Mouse (Mus musculus) common myeloid progenitor, adult 5-6 weeks (primary cell): ENCODE measurements around the gene Hist1h2bg. TPM values are rescaled to one million over a fixed set of nuclear protein-coding genes. Genes with fewer than 3 reads are reported as not detected.
"Not testable (repeated sequence)": the region's sequence is repeated elsewhere in the genome, so short reads cannot be mapped to it uniquely, and the experiment has no call there.

ENCODE experiments used
- ATAC-seq: replicated peaks from 2 replicates; pipeline ENCODE4 v1.8.0; 2016; ENCODE audit warnings: low read depth, mild to moderate bottlenecking, moderate TSS enrichment, inconsistent platforms; ENCODE audit not compliant: poor library complexity, severe bottlenecking
- total RNA-seq: library from RNA; stranded (forward); fragments of 200-1000, 187-1606 nt; gene quantifications from 2 replicates; pipeline ENCODE4 v1.2.3, GENCODE M21; 2017

Hist1h2bg gene
- total RNA-seq, 1 experiment from 2014 or later, result 1,586 TPM

DNA sequence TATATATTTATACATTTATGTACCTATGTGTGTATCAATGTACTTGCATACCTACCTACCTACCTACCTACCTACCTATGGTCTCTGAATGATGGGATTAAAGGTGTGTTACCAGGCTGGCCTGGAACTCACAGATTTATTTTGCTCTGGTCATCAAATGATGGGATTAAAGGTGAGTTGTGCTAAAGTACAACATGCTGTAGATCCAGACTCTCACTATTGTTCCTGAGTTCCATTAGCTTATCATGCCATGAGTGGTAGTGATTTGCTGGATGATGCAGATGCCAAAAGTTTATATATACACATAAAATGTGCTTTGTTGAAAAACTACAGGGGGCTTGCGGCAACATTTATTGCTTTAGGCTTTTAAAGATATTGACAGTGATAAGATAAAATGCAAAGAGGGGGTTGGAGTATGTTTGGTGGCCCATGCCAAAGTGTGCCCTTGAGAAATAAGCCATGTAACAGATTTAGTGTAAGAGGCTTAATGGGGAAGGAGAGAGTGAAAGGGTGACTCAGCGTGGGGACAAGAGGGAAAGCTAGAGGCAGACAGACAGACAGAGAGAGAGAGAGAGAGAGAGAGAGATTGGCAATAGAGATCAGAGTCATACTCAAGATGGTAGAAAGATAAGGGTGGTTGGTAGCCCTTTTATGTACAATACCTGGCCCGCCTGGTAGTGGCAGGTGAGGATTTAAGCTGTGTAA lies 34.0 kb upstream of the Hist1h2bg start:
- no peak for ATAC-seq

DNA sequence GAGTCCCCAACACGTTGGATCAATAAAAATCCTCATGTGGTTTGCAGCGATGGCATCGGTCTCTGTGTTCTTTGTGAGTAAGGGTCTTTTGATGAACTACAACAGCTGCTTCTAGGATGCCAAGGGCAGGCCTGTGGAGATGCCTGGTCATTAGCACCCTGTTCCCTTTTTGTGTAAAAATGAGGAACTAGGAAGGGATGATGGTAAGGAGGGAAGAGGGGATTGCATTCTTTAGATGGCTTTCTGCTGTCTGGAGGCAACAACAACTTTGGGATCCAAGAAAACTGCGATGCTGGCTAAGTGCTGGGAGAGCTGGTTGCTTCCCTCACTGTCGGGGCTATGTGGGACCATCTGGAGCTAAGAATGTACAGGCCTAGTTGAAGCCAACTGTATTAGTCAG lies 32.9 kb upstream of the Hist1h2bg start:
- ATAC-seq, result no peak

DNA sequence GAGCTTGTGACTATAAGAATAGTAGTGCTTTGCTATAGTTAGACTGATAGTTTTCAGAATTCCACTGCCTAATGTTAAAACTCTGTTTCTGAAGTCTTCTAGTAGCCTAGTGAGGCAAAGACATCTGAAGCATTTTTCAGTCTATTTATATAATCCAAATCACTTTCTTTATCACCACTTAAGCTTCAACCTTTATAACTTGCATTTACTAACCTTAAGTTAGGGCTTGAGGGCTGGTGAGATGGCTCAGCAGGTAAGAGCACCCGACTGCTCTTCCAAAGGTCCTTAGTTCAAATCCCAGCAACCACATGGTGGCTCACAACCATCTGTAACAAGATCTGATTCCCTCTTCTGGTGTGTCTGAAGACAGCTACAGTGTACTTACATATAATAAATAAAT lies 31.4 kb upstream of the Hist1h2bg start:
- ATAC-seq, result not testable (repeated sequence)

DNA sequence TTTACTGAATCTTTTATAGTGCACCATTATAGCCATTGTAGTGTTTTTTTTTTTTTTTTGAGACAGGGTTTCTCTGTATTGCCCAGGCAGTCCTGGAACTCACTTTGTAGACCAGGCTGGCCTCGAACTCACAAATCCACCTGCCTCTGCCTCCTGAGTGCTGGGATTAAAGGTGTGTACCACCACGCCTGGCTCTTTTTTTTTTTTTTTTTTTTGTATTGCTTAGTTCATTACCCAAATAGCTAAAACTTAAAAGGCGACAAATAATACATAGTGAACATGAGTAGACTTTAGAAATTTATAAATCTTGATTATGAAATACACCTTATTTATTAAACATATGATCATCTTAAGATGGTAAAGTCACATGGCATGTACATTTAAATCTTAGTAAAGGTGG lies 29.7 kb upstream of the Hist1h2bg start:
- ATAC-seq, result no peak

DNA sequence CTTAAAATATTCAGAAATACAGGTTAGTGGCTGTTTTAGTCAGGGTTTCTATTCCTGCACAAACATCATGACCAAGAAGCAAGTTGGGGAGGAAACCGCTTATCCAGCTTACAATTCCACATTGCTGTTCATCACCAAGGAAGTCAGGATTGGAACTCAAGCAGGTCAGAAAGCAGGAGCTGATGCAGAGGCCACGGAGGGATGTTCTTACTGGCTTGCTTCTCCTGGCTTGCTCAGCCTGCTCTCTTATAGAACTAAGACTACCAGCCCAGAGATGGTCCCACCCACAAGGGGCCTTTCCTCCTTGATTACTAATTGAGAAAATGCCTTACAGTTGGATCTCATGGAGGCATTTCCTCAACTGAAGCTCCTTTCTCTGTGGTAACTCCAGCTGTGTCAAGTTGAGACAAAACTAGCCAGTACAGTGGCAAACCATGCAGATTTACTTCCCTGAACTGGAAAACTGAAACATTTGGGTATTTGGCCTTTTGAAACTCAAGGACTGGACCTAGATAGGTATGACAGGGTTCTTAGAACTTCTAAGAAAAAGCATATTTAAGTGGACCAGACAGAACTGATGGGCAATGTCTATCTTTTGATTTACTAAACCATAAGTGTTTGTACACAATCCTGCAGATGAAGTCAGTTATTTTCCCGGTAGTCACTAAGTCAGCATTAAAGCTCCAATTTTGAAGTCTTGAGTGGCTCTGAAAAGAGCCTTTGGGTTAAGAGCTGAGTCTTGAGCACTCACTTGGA lies 28.8 kb upstream of the Hist1h2bg start:
- not testable (repeated sequence) for ATAC-seq

DNA sequence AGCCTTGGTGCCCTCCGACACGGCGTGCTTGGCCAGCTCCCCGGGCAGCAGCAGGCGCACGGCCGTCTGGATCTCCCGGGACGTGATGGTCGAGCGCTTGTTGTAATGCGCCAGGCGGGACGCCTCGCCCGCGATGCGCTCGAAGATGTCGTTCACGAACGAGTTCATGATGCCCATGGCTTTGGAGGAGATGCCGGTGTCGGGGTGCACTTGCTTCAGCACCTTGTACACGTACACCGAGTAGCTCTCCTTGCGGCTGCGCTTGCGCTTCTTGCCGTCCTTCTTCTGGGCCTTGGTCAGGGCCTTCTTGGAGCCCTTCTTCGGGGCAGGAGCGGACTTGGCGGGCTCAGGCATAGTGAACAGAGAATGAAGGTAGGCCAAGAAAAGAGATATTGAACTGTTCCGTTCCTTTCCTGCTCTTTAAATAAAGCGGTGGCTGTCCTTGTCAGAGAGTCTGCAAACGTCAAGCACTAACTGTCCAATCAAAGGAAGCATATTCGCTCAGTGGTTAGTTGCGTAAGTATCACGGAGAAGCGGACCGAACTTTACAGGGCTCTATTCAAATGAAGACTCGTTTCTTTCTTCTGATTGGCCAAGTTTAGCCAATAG lies 28.1 kb upstream of the Hist1h2bg start, which contains the start of gene Hist1h2bh:
Hist1h2bh (minus strand) TSS at position 394 of the 609 bp plus-strand sequence.
- ATAC-seq, result peak; percentile 84

DNA sequence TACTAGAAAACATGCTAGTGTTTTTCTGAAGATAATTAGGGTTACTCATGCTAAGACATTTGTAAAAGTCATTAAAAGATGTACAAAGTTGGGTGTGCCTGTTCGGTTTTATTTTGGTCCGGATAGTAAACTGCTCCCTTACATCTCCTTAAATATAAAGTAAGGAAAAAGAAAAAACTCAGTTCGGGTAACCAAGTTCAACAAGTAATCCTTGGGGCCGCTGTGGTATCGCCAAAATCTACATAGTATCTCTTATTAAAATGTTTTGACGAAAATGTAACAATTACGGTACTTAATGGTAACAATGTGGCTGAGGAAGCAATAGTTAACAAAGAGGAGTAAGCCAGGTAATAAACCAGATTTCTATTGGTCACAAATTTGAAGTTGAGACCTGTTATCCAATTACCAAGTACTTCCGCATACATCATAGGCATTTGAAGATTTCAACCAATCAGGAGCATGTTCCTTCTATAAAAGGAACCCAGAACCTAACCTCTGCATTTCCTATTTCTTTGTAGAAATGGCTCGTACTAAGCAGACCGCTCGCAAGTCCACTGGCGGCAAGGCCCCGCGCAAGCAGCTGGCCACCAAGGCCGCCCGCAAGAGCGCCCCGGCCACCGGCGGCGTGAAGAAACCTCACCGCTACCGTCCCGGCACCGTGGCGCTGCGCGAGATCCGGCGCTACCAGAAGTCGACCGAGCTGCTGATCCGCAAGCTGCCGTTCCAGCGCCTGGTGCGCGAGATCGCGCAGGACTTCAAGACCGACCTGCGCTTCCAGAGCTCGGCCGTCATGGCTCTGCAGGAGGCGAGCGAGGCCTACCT lies 27.0 kb upstream of the Hist1h2bg start, which contains the start of gene Hist1h3f:
Hist1h3f (plus strand) TSS at position 88 of the 822 bp plus-strand sequence.
- peak; percentile 81 for ATAC-seq

DNA sequence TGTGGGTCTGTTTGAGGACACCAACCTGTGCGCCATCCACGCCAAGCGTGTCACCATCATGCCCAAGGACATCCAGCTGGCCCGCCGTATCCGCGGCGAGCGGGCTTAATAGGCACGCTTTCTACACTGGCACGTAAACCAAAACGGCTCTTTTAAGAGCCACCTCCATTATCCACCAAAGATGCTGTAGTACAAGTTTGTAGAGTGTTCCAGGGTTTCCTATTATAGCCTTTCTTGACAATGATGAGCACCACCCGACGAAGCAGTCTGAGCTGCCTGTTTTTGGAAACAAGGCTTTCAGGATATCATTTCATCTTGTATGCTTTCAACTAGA lies 26.4 kb upstream of the Hist1h2bg start:
- peak; percentile 33 for ATAC-seq

DNA sequence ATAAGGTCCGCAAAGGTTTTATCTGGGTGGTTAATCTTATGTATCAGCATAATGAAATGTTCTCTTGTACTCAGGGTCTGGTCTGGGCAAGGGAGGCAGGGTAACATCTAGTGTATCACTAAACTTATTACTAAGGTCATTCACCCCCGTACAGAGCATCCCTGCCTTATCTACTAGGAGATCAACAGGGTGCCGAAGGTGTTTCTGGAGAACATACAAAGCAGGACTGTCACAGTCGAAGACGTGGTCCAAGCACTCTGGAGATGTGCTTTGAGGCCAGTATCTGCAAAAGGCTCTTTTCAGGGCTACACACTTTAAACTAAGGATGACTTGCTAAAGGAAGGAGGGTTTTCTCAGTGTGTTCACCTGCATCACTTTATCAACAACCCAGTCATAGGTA lies 24.5 kb upstream of the Hist1h2bg start:
- ATAC-seq, result no peak

DNA sequence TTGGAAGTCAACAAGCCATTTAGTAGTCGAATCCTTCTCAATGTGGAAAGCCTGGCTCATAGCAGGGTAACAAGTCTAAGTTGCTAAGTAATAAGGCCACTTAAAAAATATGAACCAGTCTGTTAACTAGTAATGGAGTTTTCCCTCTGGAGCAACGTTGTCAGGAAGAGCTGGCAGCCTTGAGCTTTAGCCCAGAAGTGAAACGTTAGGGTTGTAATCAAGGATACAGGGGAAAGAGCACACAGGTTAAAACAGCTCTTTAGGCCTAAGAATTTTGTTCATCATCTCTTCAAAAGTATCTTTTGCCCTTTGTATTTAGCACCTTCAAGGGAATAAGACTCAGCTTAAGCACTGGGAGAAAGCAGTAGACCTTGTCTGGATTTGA lies 20.4 kb upstream of the Hist1h2bg start:
- no peak for ATAC-seq

DNA sequence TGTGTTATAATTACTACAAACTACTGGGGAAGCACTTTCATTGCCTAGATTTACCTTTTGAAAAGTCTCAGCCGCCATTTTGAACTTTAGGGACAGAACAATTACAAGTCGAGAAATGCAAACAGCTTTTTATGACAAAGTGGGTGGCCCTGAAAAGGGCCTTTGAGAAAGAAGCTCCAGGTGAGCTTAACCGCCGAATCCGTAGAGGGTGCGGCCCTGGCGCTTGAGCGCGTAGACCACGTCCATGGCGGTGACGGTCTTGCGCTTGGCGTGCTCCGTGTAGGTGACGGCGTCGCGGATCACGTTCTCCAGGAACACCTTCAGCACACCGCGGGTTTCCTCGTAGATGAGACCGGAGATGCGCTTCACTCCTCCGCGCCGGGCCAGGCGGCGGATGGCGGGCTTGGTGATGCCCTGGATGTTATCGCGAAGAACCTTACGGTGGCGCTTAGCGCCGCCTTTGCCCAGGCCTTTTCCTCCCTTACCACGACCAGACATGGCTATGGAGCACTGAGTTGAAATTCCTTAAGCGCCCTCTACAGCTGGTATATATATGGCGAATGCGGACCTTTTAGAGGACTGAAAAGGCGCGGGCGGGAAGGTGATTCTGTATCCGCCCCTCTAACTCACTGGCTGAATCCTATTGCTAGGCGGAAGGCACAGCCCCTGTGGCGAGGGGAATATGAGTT lies 19.9 kb upstream of the Hist1h2bg start, which contains the start of gene Hist1h4f:
Hist1h4f (minus strand) TSS at position 503 of the 689 bp plus-strand sequence.
- ATAC-seq, result peak; percentile 60

DNA sequence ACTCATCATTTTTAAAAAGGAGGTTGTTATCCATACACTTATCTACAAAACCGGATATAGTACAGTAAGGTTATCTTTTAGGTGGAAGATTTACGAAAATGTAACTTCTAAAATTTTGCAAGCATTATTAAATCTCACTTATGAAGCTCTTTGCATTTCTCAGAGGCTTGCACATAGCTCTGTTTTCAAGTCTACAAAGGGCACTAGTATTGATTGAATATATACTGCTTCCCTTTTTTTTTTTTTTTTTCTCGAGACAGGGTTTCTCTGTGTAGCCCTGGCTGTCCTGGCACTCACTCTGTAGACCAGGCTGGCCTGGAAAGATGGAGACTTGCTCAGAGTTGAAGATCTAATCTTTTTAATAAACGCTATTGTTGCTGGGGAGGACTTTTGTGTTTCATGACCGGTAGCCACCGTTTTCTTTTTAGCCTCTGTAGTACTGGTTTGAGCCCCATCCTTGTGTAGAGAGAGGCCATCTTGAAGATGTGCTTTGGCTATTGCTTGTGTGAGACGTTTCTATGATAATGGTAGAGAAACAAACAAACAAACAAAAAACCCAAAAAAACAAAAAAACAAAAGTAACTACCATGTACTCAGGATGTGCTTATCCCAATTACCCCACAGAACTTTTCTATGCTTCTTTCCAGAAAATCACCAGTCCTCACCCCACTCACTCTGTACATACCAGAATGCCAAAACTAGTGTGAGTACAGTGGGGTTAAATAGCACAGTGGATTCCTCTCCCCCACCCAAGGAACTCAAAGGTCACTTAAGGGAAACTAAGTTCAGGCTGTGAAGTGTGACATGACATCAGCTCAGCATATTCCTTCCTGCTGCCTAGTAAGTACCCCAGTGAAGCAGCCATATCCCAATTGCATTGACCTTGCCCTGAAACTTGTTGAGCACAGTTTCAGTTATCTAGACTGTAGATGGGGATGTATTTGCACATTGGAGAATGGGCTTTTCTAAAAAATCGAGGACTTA lies 19.0 kb upstream of the Hist1h2bg start:
- no peak for ATAC-seq

DNA sequence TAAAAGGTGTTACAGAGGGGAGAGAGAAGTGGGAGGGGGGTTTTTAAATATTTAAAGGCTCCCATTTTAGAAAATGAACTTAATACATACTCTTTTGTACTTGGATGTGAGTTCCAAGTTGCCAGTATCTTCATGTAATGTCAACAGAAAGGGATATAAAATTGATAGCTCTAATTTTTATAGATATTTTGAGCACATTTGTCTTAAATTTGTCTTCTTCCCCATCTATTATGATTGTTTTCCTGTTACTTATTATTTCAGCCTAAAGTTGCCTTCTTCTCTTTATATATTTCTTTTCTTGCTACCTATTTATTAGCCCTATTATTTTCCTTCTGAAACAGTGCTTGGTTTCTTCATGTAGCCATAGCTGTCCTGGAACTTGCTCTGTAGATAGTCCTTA lies 18.2 kb upstream of the Hist1h2bg start, which contains the start of gene Hist1h1d:
Hist1h1d (plus strand) TSS at position 301 of the 400 bp plus-strand sequence.
- ATAC-seq, result no peak

DNA sequence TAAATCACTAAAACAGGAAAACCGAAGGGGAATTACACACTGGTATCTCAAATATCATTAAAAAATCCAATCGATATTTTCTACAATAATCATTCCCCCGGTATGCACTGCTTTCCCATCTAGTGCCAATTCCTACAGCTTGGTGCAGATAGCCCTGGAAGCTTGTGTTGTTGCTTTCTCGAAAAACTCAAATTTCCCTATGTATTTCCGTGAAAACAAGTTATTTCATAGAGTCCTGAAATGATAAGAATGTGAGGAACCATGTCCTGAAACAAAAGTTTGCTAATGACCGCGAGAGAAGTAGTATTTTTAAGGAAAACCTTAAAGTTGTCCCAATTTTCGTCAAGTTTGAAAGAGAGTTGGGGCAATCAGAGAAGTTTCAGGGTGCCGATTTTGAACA lies 16.8 kb upstream of the Hist1h2bg start:
- ATAC-seq, result no peak

DNA sequence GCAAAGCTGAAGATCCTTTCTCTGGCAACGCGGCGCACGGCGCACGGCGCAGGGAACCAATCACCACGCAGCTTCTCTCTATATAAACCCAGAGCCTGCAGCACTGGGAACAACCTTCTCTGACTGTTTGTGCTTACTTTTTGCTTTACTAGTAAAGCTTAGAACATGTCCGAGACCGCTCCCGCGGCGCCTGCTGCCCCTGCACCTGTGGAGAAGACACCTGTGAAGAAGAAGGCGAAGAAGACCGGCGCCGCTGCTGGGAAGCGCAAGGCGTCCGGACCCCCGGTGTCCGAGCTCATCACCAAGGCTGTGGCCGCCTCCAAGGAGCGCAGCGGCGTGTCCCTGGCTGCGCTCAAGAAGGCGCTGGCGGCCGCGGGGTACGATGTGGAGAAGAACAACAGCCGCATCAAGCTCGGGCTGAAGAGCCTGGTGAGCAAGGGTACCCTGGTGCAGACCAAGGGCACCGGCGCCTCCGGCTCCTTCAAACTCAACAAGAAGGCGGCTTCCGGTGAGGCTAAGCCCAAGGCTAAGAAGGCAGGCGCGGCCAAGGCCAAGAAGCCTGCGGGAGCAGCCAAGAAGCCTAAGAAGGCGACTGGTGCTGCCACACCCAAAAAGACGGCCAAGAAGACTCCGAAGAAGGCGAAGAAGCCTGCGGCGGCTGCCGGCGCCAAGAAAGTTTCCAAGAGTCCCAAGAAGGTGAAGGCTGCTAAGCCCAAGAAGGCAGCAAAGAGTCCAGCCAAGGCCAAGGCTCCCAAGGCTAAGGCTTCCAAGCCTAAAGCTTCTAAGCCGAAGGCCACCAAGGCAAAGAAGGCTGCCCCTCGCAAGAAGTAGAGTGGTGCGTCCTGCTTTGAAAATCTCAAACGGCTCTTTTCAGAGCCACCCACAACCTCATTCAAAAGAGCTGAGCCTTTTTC lies 16.0 kb upstream of the Hist1h2bg start:
- peak; percentile 57 for ATAC-seq

DNA sequence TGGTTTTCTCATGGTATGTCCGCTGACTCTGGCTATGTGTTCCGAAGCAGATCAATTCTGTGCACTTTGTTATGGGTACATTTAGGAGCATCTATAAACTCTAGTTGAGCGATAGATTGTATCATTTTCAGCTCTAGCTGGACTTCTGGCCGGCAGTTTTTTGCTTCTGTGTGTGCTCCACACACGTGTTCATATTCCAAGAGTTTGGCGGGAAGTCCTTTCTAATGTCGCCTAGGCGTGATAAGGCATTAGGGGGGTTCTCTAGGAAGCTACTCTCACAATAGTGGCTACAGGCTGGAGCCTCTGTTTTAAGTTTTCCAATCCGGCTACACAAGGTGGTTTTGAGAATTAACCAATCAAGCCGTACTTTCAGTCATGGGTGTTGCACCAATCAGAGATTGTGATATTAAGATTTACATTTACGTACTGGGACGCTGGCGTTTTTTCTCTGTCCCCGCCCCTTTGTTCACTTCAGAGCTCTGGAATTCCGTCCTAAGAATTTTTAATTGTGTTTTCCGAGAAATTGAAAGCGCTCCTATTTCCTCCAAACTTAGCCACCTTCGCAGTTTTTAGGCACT lies 15.3 kb upstream of the Hist1h2bg start:
- ATAC-seq, result peak; percentile 49

DNA sequence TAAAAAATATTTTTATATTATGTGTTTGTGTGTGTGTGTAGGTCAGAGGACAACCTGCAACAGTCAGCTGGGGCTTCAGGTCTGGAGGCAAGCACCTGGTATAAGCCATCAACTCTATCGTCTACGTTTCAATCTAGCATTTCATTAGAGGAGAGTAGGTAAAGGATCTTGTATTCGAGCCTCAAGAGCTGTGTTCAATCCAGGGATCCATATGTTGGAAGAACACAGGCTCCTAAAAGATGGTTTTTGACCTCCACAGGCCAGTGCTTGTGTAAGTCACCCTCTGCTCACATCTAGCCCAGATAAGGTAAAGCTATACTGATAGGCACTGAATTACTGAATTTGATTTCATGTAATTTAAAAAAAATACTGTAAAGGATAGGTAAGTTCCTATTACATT lies 14.3 kb upstream of the Hist1h2bg start:
- ATAC-seq, result no peak
